Mouse (Mus musculus): ENCODE measurements around the gene Lgr4.
A peak's percentile ranks its signal among the peaks of the same experiment; 100 is the strongest.

Lgr4 gene

GRCm38 (mm10) chr2:110017087-110017486 is 99.6 kb downstream of the Lgr4 start:
- ATAC-seq (ENCODE audit: low TSS enrichment) = 0 out of 2 replicates have a peak, but pooled peaks have one; percentile 0

GRCm38 (mm10) chr2:110017616-110018505 is 100.4 kb downstream of the Lgr4 start, which contains the start of gene Ccdc34:
TSS of gene Ccdc34 (plus strand) at chr2:110017817.
- peak; percentile 98 for ATAC-seq (ENCODE audit: low TSS enrichment)

GRCm38 (mm10) chr2:110019656-110020055 is 102.2 kb downstream of the Lgr4 start:
- no peak for ATAC-seq (ENCODE audit: low TSS enrichment)

- ATAC-seq (ENCODE audit: low TSS enrichment) = no peak
Measured at GRCm38 (mm10) chr2:110020430-110020829, 103.0 kb downstream of the Lgr4 start.

- ATAC-seq (ENCODE audit: low TSS enrichment) = no peak
Measured at GRCm38 (mm10) chr2:110036265-110036664, 118.8 kb downstream of the Lgr4 start.

GRCm38 (mm10) chr2:110036665-110037064 is 119.2 kb downstream of the Lgr4 start:
- no peak for ATAC-seq (ENCODE audit: low TSS enrichment)

- ATAC-seq (ENCODE audit: low TSS enrichment) = no peak
Measured at GRCm38 (mm10) chr2:110037221-110037620, 119.8 kb downstream of the Lgr4 start.

- peak; percentile 97 for ATAC-seq (ENCODE audit: low TSS enrichment)
Measured at GRCm38 (mm10) chr2:110038341-110038740, 120.9 kb downstream of the Lgr4 start.

- ATAC-seq (ENCODE audit: low TSS enrichment) = no peak
Measured at GRCm38 (mm10) chr2:110042861-110043760, 125.7 kb downstream of the Lgr4 start.

- no peak for ATAC-seq (ENCODE audit: low TSS enrichment)
Measured at GRCm38 (mm10) chr2:110058424-110058823, 141.0 kb downstream of the Lgr4 start.

- ATAC-seq (ENCODE audit: low TSS enrichment) = no peak; the same call in 1 of the 2 replicates
Measured at GRCm38 (mm10) chr2:110063131-110063530, 145.7 kb downstream of the Lgr4 start.

All from frontal cortex, adult (tissue).